Mouse (Mus musculus) brown adipose tissue, adult 24 weeks (tissue): ENCODE measurements at regions not wholly inside any gene's neighbourhood (a gene's known extent, or its start where the extent isn't known, plus 50 kb on each side); places are given as distances from the start of the nearest gene placed in this dataset.

Source experiments
- H3K27ac ChIP-seq: fragments of 200-500 bp; replicated peaks from 2 replicates; pipeline ENCODE4 v1.5.1; 2012; ENCODE audit warnings: low read depth, mild to moderate bottlenecking, low read length
- H3K4me1 ChIP-seq: fragments of 200-500 bp; 2 replicates; pipeline ENCODE4 v1.6.1; 2012; ENCODE audit warnings: low read length, mixed read lengths; ENCODE audit not compliant: control insufficient read depth, insufficient read depth, insufficient read length
- H3K4me3 ChIP-seq: fragments of 200-500 bp; 2 replicates; pipeline ENCODE4 v1.5.1; 2012; ENCODE audit warnings: low read depth, mild to moderate bottlenecking, low read length, moderate library complexity; ENCODE audit not compliant: insufficient read depth

DNA sequence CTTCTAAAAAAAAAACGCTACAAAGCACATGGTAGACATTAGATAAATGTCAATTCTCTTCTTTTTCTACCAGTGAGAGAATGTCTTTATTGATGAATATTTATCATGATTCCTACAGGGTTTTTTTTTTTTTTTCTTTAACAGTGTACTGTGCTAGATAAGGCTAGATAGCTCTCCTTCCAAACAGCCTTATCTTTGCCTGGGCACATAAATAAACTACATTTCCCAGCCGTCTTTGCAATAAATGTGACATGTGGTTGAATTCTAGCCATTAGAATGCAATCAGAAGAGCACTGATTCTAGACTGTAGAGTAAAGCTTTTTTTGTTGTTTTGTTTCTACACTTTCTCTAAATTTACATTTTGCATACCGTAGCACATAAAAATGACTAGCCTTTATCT is 177.9 kb downstream of the Fam124b start:
- no peaks in the 10 kb centered on the region for H3K4me1 ChIP-seq
- no peak overlapping the region for H3K27ac ChIP-seq
- no peak overlapping the region for H3K4me3 ChIP-seq

DNA sequence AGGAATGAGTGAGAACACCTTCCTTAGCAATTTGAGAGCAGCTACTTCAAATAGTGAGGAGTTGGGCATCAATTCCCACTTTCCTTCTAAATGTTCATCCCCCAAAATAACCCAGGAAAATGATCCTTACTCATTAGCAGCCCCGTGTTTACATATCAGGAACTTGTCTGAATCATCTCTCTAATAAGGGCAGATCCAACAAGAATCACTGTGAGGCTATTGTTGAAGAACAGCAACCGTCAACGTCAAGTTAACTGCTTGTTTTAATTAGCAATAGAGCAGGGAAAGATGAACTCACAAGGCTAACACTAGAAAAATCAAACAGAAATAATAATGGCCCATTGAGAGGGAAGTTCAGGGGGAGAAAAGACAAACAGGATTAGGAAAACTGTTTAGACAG is 178.4 kb downstream of the Fam124b start:
- Histone ChIP-seq H3K4me1 (no peaks in the 10 kb centered on the region), H3K4me3 (no peak overlapping the region), H3K27ac (no peak overlapping the region)

DNA sequence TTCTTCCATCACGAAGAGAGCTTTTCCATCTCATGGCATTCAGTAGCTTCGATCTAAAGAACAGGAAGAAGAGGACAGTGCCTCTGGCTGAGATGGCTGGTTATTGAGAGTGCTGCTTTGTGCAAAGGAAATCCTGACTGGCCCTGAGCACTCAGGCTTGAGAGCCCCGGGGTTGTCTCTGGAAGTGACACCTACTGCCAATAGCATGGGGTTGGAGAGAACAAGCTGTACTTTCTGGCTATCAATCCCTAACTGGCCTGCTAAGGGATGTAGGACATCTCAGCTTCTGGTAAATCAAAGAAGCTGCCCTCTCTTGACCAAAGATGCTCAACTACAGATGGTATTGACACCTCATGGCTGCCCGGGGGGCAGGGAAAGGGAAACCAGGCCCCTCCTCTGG is 178.2 kb upstream of the Serpine2 start:
- H3K27ac ChIP-seq = no peak overlapping the region
- H3K4me1 ChIP-seq = no peaks in the 10 kb centered on the region
- H3K4me3 ChIP-seq = no peak overlapping the region

DNA sequence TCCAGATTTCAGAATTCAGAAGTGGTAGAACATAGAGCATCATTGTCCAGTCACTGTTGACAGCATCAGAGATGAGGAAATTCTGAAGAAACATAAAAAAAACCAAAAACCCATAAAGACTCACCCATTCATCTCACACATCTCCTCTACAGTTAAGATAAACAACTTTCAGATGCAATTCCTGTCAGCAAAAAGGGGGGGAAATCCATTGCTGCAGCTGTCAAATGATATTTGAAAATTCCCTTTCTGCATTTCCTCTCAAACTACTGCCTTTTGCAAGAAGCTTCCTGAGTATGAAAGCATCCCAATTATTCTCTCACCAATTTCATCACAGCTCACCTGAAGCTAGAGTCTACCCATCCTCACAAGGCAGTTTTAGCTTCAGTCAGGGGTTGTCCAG is 177.1 kb upstream of the Serpine2 start:
- Histone ChIP-seq H3K4me1 (no peaks in the 10 kb centered on the region), H3K27ac (no peak overlapping the region), H3K4me3 (no peak overlapping the region)

DNA sequence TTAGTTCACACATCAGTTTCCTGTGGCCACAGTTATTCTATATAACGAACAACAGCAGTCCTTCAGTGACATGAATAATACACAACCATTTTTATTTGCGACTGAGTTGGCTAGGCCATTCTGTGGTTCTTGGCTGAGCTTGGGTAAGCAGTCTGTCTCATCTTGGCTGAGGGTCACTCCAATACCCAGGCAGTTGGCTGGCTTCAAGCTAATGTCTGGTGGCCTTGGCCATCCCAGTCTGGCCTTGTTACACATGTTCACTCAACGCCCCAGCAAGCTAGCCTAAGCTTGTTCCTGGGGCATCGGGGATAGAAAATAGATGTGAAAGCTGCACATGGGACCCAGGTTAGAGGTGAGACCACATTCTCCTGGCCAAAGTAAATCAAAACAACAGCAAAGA is 175.5 kb upstream of the Serpine2 start:
- H3K4me1 ChIP-seq = no peaks in the 10 kb centered on the region
- no peak overlapping the region for H3K27ac ChIP-seq
- H3K4me3 ChIP-seq = no peak overlapping the region

DNA sequence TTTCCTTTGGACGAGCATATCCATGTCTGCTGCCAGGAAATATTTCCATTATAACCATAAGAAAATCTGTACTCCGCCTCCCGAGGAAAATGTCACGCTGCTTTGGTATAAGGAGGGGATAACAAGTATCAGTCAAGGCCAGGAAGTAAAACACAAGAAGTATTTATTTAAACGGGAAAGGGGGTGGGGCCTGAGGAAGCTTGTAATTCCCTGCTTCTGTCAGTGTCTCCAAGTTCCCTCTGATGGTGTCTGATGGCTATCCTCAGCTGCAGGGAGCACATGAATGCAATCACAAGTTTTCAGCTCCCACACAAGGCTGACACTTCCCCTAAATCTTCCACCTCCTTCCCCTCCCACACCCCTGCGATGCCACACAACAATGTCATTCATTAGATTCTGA is 172.5 kb upstream of the Serpine2 start:
- Histone ChIP-seq H3K4me3 (no peak overlapping the region), H3K4me1 (no peaks in the 10 kb centered on the region), H3K27ac (no peak overlapping the region)

DNA sequence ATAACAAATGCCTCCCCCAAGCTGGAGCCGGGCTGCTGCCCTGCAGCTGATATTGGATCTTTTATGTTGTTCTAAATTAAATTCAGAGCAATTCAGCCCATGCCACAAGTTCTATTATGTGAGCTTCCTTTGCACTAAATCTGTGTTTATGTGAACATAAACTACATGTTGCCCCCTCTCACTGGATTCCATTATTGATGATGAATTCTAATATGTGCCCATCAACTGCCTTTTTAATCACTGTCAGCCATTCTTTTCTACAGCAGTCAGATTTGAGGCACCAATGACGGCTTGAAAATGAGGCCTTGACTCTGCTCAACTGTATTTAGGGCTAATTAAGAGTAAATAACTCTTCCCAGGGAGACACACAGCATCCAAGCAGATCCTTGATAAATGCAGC is 172.1 kb upstream of the Serpine2 start:
- Histone ChIP-seq H3K4me1 (no peaks in the 10 kb centered on the region), H3K27ac (no peak overlapping the region), H3K4me3 (no peak overlapping the region)

DNA sequence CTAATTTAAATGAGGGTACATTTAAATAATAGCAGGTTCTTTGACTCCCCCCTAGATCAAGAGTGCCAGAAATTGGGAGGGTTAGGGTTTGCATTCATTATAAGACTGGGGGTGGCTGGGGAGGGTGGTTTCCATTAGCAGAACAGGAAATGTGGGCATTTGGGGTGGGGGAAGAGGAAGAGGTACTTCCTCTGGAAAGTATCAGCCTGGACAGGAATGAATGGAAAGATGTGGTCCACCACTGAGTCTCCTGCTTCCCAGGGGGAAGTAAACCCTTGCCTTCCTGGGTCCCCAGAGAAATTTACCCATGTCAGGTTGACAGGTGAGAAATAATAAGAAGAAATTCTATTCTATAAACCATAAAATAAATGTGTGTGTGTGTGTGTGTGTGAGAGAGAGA is 171.5 kb upstream of the Serpine2 start:
- Histone ChIP-seq H3K4me3 (no peak overlapping the region), H3K27ac (no peak overlapping the region), H3K4me1 (no peaks in the 10 kb centered on the region)

DNA sequence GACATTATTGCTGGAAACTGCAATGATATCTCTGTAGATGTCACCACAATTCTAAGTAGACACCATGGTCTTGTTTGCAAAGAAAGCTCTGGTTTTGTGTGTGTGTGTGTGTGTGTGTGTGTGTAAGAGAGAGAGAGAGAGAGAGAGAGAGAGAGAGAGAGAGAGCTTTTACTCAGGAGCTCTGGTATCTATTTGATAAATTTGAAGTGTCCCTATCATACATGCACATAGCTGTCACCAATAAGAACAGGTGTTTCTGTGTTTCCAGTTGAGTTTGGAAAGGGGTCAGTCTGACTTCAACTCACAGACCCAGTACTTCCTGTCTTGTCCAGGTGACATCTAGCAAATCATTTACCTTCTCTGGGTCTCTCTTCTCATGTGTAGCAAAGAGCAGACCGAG is 169.7 kb upstream of the Serpine2 start:
- H3K4me1 ChIP-seq = no peaks in the 10 kb centered on the region
- no peak overlapping the region for H3K27ac ChIP-seq

DNA sequence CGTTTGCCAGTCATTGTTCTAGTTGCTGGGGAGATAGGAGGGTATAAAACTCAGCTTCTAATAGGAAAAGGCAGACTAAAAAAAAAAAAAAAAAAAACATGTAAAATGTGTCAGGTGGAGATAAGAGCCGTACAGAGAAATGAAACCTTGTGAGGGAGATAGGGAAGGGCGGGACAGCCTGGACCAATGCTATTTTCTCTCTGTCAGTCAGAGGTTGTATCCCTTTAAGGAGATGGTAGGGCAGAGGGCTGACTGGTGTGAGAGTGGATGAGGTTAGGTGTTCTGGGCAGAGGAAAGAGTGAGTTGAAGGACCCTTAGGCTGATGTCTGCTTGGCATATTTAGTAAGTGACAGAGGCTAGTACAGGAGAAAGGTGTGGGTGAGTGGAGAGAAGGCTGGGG is 169.2 kb upstream of the Serpine2 start:
- no peak overlapping the region for H3K27ac ChIP-seq
- no peaks in the 10 kb centered on the region for H3K4me1 ChIP-seq
- no peak overlapping the region for H3K4me3 ChIP-seq

More for the DNA sequence above, 169.7 kb upstream of the Serpine2 start:
- H3K4me3 ChIP-seq = no peak overlapping the region

DNA sequence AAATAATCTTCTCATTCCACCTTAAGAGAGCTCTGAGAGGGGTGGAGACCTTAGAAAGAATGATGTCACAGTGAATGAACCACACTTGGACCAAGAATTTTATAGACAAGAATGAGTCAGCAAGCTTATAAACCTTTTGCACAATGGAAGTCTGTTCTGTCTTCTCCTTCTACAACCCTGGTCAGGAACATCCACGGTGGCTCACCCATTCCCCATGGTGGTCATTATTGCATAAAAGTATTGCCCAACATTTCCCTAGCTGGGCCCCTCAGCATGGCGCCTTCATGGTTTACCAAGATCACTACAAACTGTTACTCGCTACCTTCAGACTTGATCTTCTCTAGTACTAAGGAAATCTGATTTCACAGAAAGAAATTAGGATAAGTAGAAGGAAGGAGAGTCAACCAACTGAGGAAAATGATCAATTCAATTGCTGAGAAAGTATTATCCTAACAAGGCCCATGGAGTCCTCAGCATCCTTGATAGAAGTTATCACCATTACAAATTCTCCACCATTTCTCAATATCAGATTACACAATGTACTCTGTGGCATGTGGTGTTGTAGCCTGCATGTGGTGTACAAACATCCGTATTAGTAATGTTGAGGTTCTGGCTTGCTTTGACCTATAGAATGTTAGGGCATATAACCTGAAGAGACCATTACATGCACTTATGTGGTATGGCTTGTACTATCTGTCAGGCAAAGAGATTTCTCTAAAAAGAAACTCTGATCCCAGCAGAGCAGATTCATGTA is 165.1 kb upstream of the Serpine2 start:
- Histone ChIP-seq H3K4me1 (no peaks in the 10 kb centered on the region), H3K27ac (no peak overlapping the region), H3K4me3 (no peak overlapping the region)

DNA sequence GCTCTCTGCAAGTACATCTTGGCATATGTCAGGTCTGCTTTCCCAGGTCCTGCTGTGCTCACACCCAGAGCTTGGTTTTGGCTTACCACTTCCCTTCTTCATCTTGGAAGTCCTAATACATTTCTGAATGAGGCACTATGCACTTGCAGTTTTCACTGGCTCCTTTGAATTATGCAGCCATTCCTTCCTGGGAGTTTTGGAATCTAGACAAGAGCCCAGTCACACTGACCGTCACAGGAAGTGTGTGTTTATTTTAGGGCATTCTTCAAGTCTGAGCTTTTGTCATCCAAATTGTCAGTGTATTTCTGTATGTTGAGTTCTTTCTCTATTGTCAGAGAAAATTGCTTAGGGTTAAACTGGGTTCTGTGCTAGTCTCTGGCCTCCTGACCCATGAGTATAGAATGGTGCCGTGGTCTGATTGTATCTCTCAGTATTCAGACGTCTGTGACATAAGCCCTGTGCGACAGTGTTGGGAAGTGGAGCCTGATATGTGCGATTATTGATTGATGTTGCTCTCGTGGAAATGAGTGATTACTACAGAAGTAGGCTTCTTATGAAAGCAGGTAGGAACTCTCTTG is 162.6 kb upstream of the Serpine2 start:
- Histone ChIP-seq H3K4me3 (no peak overlapping the region), H3K4me1 (no peaks in the 10 kb centered on the region; the same call in 1 of the 2 replicates), H3K27ac (no peak overlapping the region)

DNA sequence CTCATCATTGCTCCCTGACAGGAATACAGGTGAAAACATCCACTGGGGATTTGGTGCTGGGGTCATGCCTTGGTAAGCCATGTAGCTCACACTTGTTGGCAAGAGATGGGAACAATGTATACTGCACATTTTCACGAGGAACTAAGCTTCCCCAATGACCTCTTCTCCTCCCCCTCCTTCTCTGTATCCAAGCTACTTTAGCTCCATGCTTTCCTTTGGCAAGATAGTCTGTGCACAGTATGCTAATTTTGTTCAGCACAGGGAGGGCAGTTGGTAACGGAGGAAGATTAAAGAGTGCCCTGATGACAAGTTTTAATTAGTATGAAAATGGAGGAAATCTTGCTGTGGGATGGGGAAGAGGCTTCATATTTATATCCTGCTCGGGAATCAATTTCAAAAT is 160.9 kb upstream of the Serpine2 start:
- H3K27ac ChIP-seq = no peak overlapping the region
- no peaks in the 10 kb centered on the region; the same call in 1 of the 2 replicates for H3K4me1 ChIP-seq
- H3K4me3 ChIP-seq = no peak overlapping the region

DNA sequence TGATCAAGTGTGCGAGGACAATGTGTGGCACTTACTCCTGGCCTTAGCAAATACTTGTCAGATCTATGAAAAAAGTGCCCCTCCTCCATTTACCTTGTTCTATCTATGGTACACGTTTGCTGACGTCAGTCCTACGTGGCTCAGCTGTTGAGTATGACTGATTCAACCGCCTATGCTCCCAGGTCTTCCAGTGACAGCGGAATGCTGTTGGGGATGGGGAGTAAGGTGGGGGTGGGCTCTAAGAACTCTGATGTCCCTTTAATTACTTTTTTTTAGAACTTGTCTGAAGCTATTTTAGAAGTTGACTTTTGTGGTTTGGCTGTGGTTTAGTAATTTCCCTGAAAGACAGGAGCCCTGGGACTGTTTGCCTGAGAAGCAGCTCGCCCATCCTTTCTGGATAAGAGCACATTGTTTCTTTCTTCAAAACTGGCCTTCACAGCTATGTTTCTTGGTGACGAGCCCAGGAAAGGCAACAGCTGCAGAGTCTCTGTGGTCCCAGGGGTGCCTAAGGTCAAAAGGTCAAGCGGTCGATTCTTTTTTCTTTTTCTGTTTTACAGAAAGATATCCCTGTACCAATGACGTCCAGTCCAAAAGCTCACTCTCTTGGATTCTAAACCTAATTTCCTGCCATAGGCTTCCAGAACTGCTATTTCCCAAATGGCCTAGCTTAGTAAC is 157.5 kb upstream of the Serpine2 start:
- Histone ChIP-seq H3K4me3 (no peak overlapping the region), H3K4me1 (no peaks in the 10 kb centered on the region; the same call in 1 of the 2 replicates), H3K27ac (no peak overlapping the region)

DNA sequence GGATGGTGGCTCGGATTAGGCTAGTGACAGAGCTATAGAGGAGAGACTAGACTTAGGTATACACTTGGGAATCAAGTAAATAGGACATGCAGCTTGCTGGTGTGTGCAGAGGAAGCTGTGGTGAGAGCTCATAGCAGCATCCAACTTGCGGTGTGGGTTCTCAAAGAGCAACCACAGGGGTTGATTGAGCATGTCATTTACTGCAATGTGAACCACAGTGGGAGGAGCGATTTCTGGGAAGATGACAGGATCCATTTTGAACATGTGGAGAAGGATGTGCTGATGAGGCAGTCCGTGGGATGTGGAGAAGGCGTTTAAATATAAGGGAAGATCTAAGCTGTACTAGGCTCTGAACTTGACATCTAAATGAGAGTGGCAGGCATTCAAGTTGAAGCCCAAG is 154.5 kb upstream of the Serpine2 start:
- Histone ChIP-seq H3K27ac (no peak overlapping the region), H3K4me3 (no peak overlapping the region), H3K4me1 (no peaks in the 10 kb centered on the region; the same call in 1 of the 2 replicates)

DNA sequence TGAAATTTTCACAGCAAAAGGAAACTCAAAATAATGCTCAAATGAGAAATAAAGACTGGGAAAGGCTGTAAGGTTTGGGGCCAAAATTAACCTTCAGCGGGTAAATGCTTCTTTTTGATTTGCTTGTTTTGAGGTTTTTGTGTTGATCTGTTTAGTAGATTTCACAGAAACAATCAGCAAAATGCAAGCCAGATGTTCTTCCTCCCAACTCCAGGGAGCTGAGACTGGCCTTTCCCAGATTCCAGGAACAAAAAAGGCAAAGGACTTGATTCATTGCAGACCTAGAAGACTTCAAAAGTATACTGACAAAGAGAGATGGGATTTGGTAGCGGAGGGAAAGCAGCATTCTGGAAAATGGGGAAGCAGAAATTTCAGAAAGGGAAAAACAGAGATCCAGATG is 153.6 kb upstream of the Serpine2 start:
- Histone ChIP-seq H3K4me3 (no peak overlapping the region), H3K4me1 (no peaks in the 10 kb centered on the region; the same call in 1 of the 2 replicates), H3K27ac (no peak overlapping the region)
